Mouse (Mus musculus) heart, embryonic 14.5 days (tissue): Measurements from ENCODE around the gene Cdipt. TPM values are rescaled to one million over a fixed set of nuclear protein-coding genes. Genes with fewer than 3 reads are reported as not detected.

Source experiments
- ATAC-seq: fragments of 200-750 bp; cut with Nextera tagmentation; 2 replicates; pipeline ENCODE4 v1.8.0; 2017; ENCODE audit warnings: low read depth, moderate TSS enrichment; ENCODE audit not compliant: insufficient number of reproducible peaks, insufficient read depth, low FRiP score
- H3K27ac ChIP-seq, 2 experiments: fragments of 200-500 bp in 1 of 2; fragments of 300-500 bp in 1 of 2; sonication (generic) in 1 of 2; replicated peaks in 1 of 2; 2 replicates each; pipeline ENCODE4 v1.5.1; 2012 to 2014; ENCODE audit warnings: low read depth in 2 of 2, low read length in 2 of 2, control low read depth in 1 of 2, mild to moderate bottlenecking in 1 of 2, mixed read lengths in 1 of 2; ENCODE audit not compliant: control insufficient read depth in 1 of 2, insufficient read depth in 1 of 2
- H3K27me3 ChIP-seq: fragments of 300-500 bp; sonication (generic); 2 replicates; pipeline ENCODE4 v1.6.1; 2014; ENCODE audit warnings: mild to moderate bottlenecking, low read length, control low read depth; ENCODE audit not compliant: control insufficient read depth, insufficient read depth
- H3K36me3 ChIP-seq: fragments of 300-500 bp; sonication (generic); 2 replicates; pipeline ENCODE4 v1.6.1; 2014; ENCODE audit warnings: mild to moderate bottlenecking, control low read depth, low read length, mixed read lengths; ENCODE audit not compliant: control insufficient read depth, insufficient read depth
- H3K4me1 ChIP-seq, 2 experiments: fragments of 200-500 bp in 1 of 2; fragments of 300-500 bp in 1 of 2; sonication (generic) in 1 of 2; 2 replicates each; pipeline ENCODE4 v1.6.1; 2012 to 2014; ENCODE audit warnings: low read length in 2 of 2, control low read depth in 1 of 2, mixed read lengths in 1 of 2; ENCODE audit not compliant: control insufficient read depth in 2 of 2, insufficient read depth in 2 of 2
- H3K4me2 ChIP-seq: fragments of 300-500 bp; sonication (generic); 2 replicates; pipeline ENCODE4 v1.6.1; 2014; ENCODE audit warnings: mild to moderate bottlenecking, low read length
- H3K4me3 ChIP-seq, 2 experiments: fragments of 200-500 bp in 1 of 2; fragments of 300-500 bp in 1 of 2; sonication (generic) in 1 of 2; 2 replicates each; pipeline ENCODE4 v1.5.1; 2012 to 2014; ENCODE audit warnings: low read length in 2 of 2, mild to moderate bottlenecking in 2 of 2, control low read depth in 1 of 2, low read depth in 1 of 2, moderate library complexity in 1 of 2; ENCODE audit not compliant: control insufficient read depth in 1 of 2, insufficient read depth in 1 of 2
- H3K9ac ChIP-seq: fragments of 300-500 bp; sonication (generic); 2 replicates; pipeline ENCODE4 v1.6.1; 2014; ENCODE audit warnings: mild to moderate bottlenecking, low read length
- H3K9me3 ChIP-seq: fragments of 300-500 bp; sonication (generic); 2 replicates; pipeline ENCODE4 v1.6.1; 2016; ENCODE audit warnings: low read length, control low read depth; ENCODE audit not compliant: control insufficient read depth
- WGBS: fragments of 180-500 bp; shearing (Covaris S2); extraction: QIAGEN DNeasy Blood & Tissue Kit; methylation state at CpG from one replicate; pipeline ENCODE4 v1.1.7; 2014; 5-methylcytosine and 5-hydroxymethylcytosine counted together
- polyA plus RNA-seq: library from polyadenylated mRNA; unstranded; fragments of >200 nt; fragmentation: Nextera tagmentation; extraction: Ambion mirVana; gene quantifications from 2 replicates; pipeline ENCODE4 v1.2.1, GENCODE M21; 2014

Cdipt gene
- polyA plus RNA-seq, 1 experiment from 2014 or later, result 74.6 TPM

- H3K9ac ChIP-seq, result no peak overlapping the region
- WGBS, result 64% methylated on average over 9 of the region's 9 CpGs
- H3K36me3 ChIP-seq, result no peaks in the 10 kb centered on the region
- H3K9me3 ChIP-seq, result no peaks in the 10 kb centered on the region
- H3K27me3 ChIP-seq, result peaks cover 26% of the 10 kb centered on the region
- H3K4me3 ChIP-seq, result no peak overlapping the region
- no peak for ATAC-seq
- H3K4me1 ChIP-seq, result no peaks in the 10 kb centered on the region
- no peak overlapping the region for H3K27ac ChIP-seq
- no peak overlapping the region for H3K4me2 ChIP-seq
These were observed 15.9 kb upstream of the Cdipt start for GRCm38 (mm10) chr7:126959780-126960179.

- Histone ChIP-seq H3K4me2 (no peak overlapping the region), H3K4me1 (no peaks in the 10 kb centered on the region), H3K4me3 (no peak overlapping the region), H3K27me3 (peaks cover 26% of the 10 kb centered on the region), H3K9me3 (no peaks in the 10 kb centered on the region), H3K27ac (no peak overlapping the region), H3K36me3 (no peaks in the 10 kb centered on the region), H3K9ac (no peak overlapping the region)
- no peak for ATAC-seq
- 71% methylated on average over 5 of the region's 5 CpGs for WGBS
These were observed 14.6 kb upstream of the Cdipt start for GRCm38 (mm10) chr7:126961095-126961494.

DNA sequence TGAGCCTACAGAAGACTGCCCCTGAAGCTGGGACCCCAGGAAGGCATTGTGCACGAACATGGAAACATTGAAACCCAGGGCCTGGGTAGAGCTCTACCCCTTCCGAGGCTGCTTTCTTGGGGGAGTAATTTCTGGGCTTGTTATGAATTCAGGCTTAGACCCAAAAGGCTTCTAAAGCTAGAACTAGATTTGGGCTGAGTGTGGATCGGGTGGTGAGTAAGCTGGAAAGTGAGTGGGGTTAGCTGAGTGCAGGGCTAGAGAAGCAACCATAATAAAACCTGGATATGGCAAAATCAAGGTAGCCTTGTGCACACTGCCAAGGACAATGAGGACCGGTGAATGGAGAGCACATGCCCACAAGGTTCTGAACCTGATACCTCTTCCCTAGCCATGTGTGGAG lies 13.7 kb upstream of the Cdipt start:
- no peak overlapping the region for H3K4me2 ChIP-seq
- H3K27ac ChIP-seq, result no peak overlapping the region
- no peaks in the 10 kb centered on the region for H3K36me3 ChIP-seq
- peaks cover 26% of the 10 kb centered on the region for H3K27me3 ChIP-seq
- H3K9ac ChIP-seq, result no peak overlapping the region
- WGBS, result 80% methylated on average over 4 of the region's 4 CpGs
- ATAC-seq, result no peak
- no peaks in the 10 kb centered on the region for H3K9me3 ChIP-seq
- no peaks in the 10 kb centered on the region for H3K4me1 ChIP-seq
- no peak overlapping the region for H3K4me3 ChIP-seq

DNA sequence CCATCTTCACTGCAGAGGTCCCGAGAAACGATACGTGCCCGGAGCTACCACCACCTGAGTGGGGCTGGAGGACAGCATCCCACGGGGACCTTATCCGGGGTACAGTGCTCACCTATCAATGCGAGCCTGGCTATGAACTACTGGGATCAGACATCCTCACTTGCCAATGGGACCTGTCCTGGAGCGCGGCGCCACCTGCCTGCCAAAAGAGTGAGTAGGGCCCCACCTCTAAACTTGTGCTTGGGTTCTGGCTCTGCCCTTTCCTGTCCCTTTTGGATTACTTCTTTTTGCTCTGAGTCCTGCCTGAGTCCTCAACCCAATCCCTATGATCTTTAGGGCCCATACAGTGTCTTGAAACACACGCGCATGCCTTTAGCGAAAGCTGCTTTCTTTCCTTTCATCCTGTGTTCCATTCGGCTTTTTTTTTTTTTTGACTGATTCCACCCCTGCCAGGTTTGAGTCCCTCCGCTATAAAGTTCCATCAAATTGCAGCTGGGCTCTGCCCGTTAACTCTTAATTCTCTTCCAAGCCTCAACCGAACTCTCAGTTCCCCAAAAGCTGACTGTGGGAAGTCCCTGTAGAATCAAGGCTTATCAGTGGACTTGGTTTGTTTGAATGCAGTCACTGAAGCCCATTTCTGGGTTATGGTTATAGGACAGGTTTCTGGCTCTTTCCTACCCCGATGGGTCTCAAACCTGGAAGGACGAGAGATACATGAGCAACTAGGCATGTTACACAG lies 12.0 kb upstream of the Cdipt start:
- WGBS, result 26% methylated on average over 19 of the region's 19 CpGs
- no peak for ATAC-seq
- no peak overlapping the region for H3K9ac ChIP-seq

DNA sequence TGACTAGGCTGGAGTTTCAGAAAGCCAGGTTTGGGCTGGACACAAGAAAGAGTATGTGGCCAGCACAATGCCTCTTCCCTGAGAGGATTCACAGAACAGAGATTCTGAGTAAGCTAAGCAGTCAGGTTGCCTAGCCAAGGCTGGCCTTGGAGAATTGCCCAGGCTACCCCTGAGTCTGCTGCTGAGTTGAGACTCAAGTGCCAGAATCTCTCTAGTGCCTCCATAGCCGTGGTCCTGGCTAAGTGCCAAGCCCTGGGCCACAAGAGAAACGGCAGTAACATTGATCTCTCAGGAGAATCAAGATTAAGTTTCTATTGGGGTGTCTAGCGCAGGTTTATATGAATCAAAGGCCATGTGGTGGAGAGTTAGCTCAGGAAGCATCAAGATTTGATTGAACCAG lies 10.1 kb upstream of the Cdipt start:
- 40% methylated on average over 3 of the region's 3 CpGs for WGBS
- no peak overlapping the region for H3K4me2 ChIP-seq

More for the DNA sequence above, 12.0 kb upstream of the Cdipt start:
- H3K4me3 ChIP-seq, result no peak overlapping the region
- H3K36me3 ChIP-seq, result no peaks in the 10 kb centered on the region
- H3K4me1 ChIP-seq, result no peaks in the 10 kb centered on the region
- H3K27ac ChIP-seq, result no peak overlapping the region
- H3K4me2 ChIP-seq, result no peak overlapping the region
- no peaks in the 10 kb centered on the region for H3K9me3 ChIP-seq
- H3K27me3 ChIP-seq, result peaks cover 26% of the 10 kb centered on the region

GRCm38 (mm10) chr7:126967361-126967760 lies 8.4 kb upstream of the Cdipt start:
- ATAC-seq, result no peak
- Histone ChIP-seq H3K27me3 (peaks cover 21% of the 10 kb centered on the region), H3K4me3 (no peak overlapping the region), H3K9ac (no peak overlapping the region), H3K9me3 (no peaks in the 10 kb centered on the region), H3K27ac (no peak overlapping the region), H3K4me1 (no peaks in the 10 kb centered on the region), H3K4me2 (no peak overlapping the region), H3K36me3 (no peaks in the 10 kb centered on the region)
- WGBS, result 67% methylated on average over 6 of the region's 6 CpGs

More for the DNA sequence above, 10.1 kb upstream of the Cdipt start:
- Histone ChIP-seq H3K9me3 (no peaks in the 10 kb centered on the region), H3K27me3 (peaks cover 26% of the 10 kb centered on the region), H3K36me3 (no peaks in the 10 kb centered on the region), H3K4me3 (no peak overlapping the region), H3K9ac (no peak overlapping the region), H3K27ac (no peak overlapping the region), H3K4me1 (no peaks in the 10 kb centered on the region)
- no peak for ATAC-seq

DNA sequence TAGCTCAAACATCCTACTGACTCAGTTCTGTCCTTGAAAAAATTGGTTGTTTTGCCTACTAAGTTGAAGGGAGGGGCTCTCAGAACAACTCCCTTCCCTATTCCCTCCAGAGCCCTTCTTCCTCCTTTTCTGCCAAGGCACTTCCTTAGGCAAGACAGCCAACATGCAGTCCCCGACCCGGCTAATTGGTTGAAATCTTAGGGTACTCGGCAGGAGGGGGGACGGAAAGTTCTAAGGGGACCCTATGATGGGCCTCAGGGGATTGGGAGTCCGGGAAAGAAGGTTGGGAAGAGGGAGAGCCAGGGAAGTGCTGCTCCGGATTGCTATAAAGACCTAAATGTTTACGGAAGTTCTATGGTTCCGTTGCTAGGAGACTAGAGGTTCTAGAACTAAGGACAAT lies 221 bp upstream of the Cdipt start:
- Histone ChIP-seq H3K9me3 (no peaks in the 10 kb centered on the region), H3K36me3 (peaks cover 27% of the 10 kb centered on the region), H3K27ac (peak overlapping the region in 1 of 2 experiments; percentile 93; a peak in 1 of 4 replicates), H3K9ac (peak overlapping the region; percentile 99), H3K27me3 (no peaks in the 10 kb centered on the region), H3K4me1 (peaks cover 2 to 11% of the 10 kb centered on the region in 2 experiments; a peak in 3 of 4 replicates), H3K4me3 (peak overlapping the region; percentile 2 to 100; a peak in 3 of 4 replicates), H3K4me2 (peak overlapping the region; percentile 82)
- 8% methylated on average over 8 of the region's 8 CpGs for WGBS
- no peak; the same call in 1 of the 2 replicates for ATAC-seq
